Mouse (Mus musculus) E14TG2a.4 (cell line): Measurements from ENCODE around the gene Apoh.

Experiments used
- CTCF ChIP-seq: conservative IDR thresholded peaks from 2 replicates; pipeline ENCODE4 v1.5.1; 2014; ENCODE audit warnings: low read length
- NANOG ChIP-seq: IDR thresholded peaks from 2 replicates; pipeline ENCODE4 v1.6.1; 2014; ENCODE audit warnings: borderline replicate concordance, low read length, mixed read lengths
- POU5F1 ChIP-seq: IDR thresholded peaks from 2 replicates; pipeline ENCODE4 v1.6.1; 2014; ENCODE audit warnings: low read length, borderline replicate concordance

DNA sequence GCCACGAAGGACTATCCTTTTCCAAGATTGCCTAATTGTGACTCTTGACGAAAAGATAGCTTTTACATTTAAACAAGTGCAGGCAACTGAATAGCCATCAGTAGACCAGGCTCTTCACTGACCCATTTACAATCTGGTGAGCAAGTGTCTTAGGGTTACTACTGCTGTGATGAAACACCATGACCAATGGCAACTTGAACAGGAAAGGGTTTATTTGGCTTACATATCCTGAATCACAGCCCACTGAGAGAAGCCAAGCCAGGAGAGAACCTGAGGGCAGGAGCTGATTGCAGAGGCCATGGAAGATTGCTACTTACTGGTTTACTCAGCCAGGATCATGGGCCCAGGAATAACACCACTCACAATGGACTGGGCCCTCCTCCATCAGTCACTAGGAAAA lies 2.2 kb downstream of the Apoh start:
- TF ChIP-seq CTCF (no peak), POU5F1 (no peak), NANOG (no peak)
